ENCODE assay signal across 8 mouse cellular contexts in the genomic region with DNA sequence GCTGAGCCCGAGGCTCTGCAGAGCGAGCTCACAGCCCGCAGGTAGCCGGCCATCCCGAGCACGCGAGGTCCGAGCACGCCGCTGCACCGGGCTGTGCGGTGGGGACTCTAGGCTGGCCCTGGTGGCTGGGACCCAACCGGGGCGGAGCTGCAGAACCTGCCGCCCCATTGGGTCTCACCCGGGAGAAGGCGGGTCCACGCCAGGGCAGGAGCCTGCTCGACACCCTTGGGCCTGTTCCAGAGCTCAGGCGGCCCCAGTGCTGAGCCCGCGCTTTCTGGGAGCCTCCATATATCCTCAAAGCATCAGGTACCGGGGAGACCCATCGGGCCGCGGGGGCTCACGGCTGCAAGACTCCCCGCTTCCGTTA. TPM values are rescaled to one million over a fixed set of nuclear protein-coding genes. Genes with fewer than 3 reads are reported as not detected.
A peak's percentile ranks its signal among the peaks of the same experiment; 100 is the strongest.
DNase-seq lines count a peak whose midpoint lies in the region; ATAC-seq and TF ChIP-seq lines count a peak whose summit lies in the region.

A gene (minus strand): TSS at position 169 of the 367 bp plus-strand sequence.

- no peaks in the 10 kb centered on the region for H3K9me3 ChIP-seq in heart, embryonic 10.5 days
- no peaks in the 10 kb centered on the region for H3K9me3 ChIP-seq in kidney, embryonic 15.5 days (replicated peaks)

- peak within 1 kb of the TSS; percentile 84 for H3K27ac ChIP-seq in bone marrow macrophage, adult 2 months (ENCODE audit: insufficient read depth, low read depth, low read length)
- H3K27ac ChIP-seq in embryonic fibroblast, embryonic 13.5 days (ENCODE audit: insufficient read depth, low read length) = peak within 1 kb of the TSS; percentile 63
- peak within 1 kb of the TSS; percentile 100 for H3K27ac ChIP-seq in heart, embryonic 10.5 days
- H3K27ac ChIP-seq in kidney, embryonic 15.5 days = peak within 1 kb of the TSS; percentile 95

- peaks cover 29% of the 10 kb centered on the region for H3K4me1 ChIP-seq in bone marrow macrophage, adult 2 months (ENCODE audit: control insufficient read depth, insufficient read depth, low read length)
- peaks cover 7% of the 10 kb centered on the region for H3K4me1 ChIP-seq in embryonic fibroblast, embryonic 13.5 days (ENCODE audit: control insufficient read depth, insufficient read depth, low read length)
- H3K4me1 ChIP-seq in heart, embryonic 10.5 days = peaks cover 75% of the 10 kb centered on the region
- peaks cover 45% of the 10 kb centered on the region for H3K4me1 ChIP-seq in kidney, embryonic 15.5 days

- H3K9ac ChIP-seq in kidney, embryonic 15.5 days = peak within 1 kb of the TSS; percentile 85

- under 1% methylated on average over 29 of the region's 29 CpGs for WGBS in heart, embryonic 10.5 days
- WGBS in kidney, embryonic 15.5 days = 0% methylated on average over 29 of the region's 29 CpGs

- ATAC-seq in kidney, embryonic 15.5 days (replicated peaks; ENCODE audit: low FRiP score) = peak; percentile 99
- ATAC-seq in monocyte, adult 5-6 weeks (replicated peaks; ENCODE audit: insufficient number of reproducible peaks, low FRiP score, low TSS enrichment, poor library complexity, severe bottlenecking) = peak; percentile 89

- no peak for TF ChIP-seq CTCF in bone marrow macrophage, adult 2 months (IDR thresholded peaks at IDR 0.05; ENCODE audit: low read depth, low read length)
- no peak for TF ChIP-seq CTCF in embryonic fibroblast, embryonic 13.5 days (IDR thresholded peaks at IDR 0.05; ENCODE audit: borderline replicate concordance, insufficient read depth, low read length)

- peak within 1 kb of the TSS; percentile 83 for H3K4me2 ChIP-seq in kidney, embryonic 15.5 days

- no peak for TF ChIP-seq POLR2A in bone marrow macrophage, adult 2 months (IDR thresholded peaks at IDR 0.05; ENCODE audit: borderline replicate concordance, low read depth, low read length)
- TF ChIP-seq POLR2A in embryonic fibroblast, embryonic 13.5 days (IDR thresholded peaks at IDR 0.05; ENCODE audit: low read depth, low read length) = peak; percentile 89

- no peaks in the 10 kb centered on the region for H3K27me3 ChIP-seq in heart, embryonic 10.5 days (ENCODE audit: insufficient read depth, poor library complexity, severe bottlenecking)
- no peaks in the 10 kb centered on the region for H3K27me3 ChIP-seq in kidney, embryonic 15.5 days

- H3K4me3 ChIP-seq in bone marrow macrophage, adult 2 months (ENCODE audit: insufficient read depth, low read length) = peak within 1 kb of the TSS; percentile 95
- peak within 1 kb of the TSS; percentile 58 for H3K4me3 ChIP-seq in embryonic fibroblast, embryonic 13.5 days (ENCODE audit: insufficient read depth, low read length)
- peak within 1 kb of the TSS; percentile 99 for H3K4me3 ChIP-seq in heart, embryonic 10.5 days
- peak within 1 kb of the TSS; percentile 83 for H3K4me3 ChIP-seq in kidney, embryonic 15.5 days (replicated peaks)

- H3K36me3 ChIP-seq in heart, embryonic 10.5 days = peaks cover 13% of the 10 kb centered on the region
- H3K36me3 ChIP-seq in kidney, embryonic 15.5 days = peaks cover 12% of the 10 kb centered on the region

- DNase-seq in A20 (ENCODE audit: low read depth, low spot score) (peak; percentile 84), liver (peak; percentile 93)
- DNase-seq in heart, embryonic 10.5 days (ENCODE audit: low spot score) = peak; percentile 95
- peak; percentile 91 to 94 for DNase-seq in spleen, postnatal 4 days (ENCODE audit: low spot score in 2 of 2)

RNA-seq across cellular contexts. Expression of the gene that starts here (rescaled TPM):
- 48.6 and 55.9 TPM in 2 replicates for polyA plus RNA-seq in bone marrow macrophage, adult 2 months (2012; ENCODE audit: insufficient read depth, insufficient read length, missing spikeins)
- polyA plus RNA-seq in embryonic fibroblast, embryonic 13.5 days (2011; ENCODE audit: insufficient read length, low read depth, missing spikeins) = 84.2 and 116 TPM in 2 replicates
- 830 and 1,266 TPM in 2 replicates for polyA plus RNA-seq in heart, embryonic 10.5 days (2016; fragmentation: Nextera tagmentation; extraction: Ambion mirVana)
- polyA plus RNA-seq in kidney, embryonic 15.5 days (2015; fragmentation: Nextera tagmentation; extraction: Ambion mirVana) = 633 and 674 TPM in 2 replicates
- total RNA-seq in monocyte, adult 5-6 weeks (2017) = 23.3 to 27.2 TPM (median 24.2 TPM) in 3 replicates

Comparison
In these comparisons a context has a peak if more than half of its experiments do, and no peak if none do; other contexts are left out.
1. Peak in every context shown above with its lines: DNase-seq, ATAC-seq, H3K4me3 ChIP-seq and H3K27ac ChIP-seq.